Mouse (Mus musculus) testis, adult 2 months (tissue): ENCODE measurements around the gene Mmp21.

Experiments
- CTCF ChIP-seq: fragments of 200-500 bp; IDR thresholded peaks from 2 replicates; pipeline ENCODE4 v1.5.1; 2012; ENCODE audit warnings: low read depth, mild to moderate bottlenecking, inconsistent platforms, low read length, moderate library complexity; ENCODE audit not compliant: control insufficient read depth, insufficient read depth, insufficient replicate concordance
- POLR2A ChIP-seq: fragments of 200-500 bp; IDR thresholded peaks from 2 replicates; pipeline ENCODE4 v1.6.1; 2012; ENCODE audit warnings: low read depth, mild to moderate bottlenecking, inconsistent platforms, low read length, moderate library complexity; ENCODE audit not compliant: control insufficient read depth

GRCm38 (mm10) chr7:133634932-133635650 lies 44.8 kb downstream of the Mmp21 start:
- no peak for TF ChIP-seq CTCF
- no peak for TF ChIP-seq POLR2A
